Mouse (Mus musculus) CH12.LX (cell line): ENCODE data around the gene Atp5g2. TPM values are rescaled to one million over a fixed set of nuclear protein-coding genes. Genes with fewer than 3 reads are reported as not detected.

ENCODE experiments used
- DNase-seq: peaks from one replicate; pipeline ENCODE4 v3.0.0-alpha.2; 2013; ENCODE audit errors: extremely low read depth
- H3K27ac ChIP-seq: 2 replicates; pipeline ENCODE4 v1.5.1; 2012; ENCODE audit warnings: low read depth, mild to moderate bottlenecking, control low read depth, moderate library complexity; ENCODE audit not compliant: insufficient read depth
- H3K27me3 ChIP-seq: replicated peaks from 2 replicates; pipeline ENCODE3; 2012; ENCODE audit warnings: inconsistent platforms
- H3K36me3 ChIP-seq, 2 experiments: replicated peaks in 1 of 2; 2 replicates each; pipeline versions ENCODE3 to v1.6.1; 2012; ENCODE audit warnings: inconsistent platforms in 1 of 2, low read length in 1 of 2, mild to moderate bottlenecking in 1 of 2, mixed read lengths in 1 of 2, moderate library complexity in 1 of 2; ENCODE audit not compliant: control insufficient read depth in 1 of 2, insufficient read depth in 1 of 2
- H3K4me1 ChIP-seq, 2 experiments: 2 replicates each; pipeline ENCODE4 v1.6.1; 2012; ENCODE audit warnings: inconsistent platforms in 1 of 2, moderate library complexity in 1 of 2; ENCODE audit not compliant: insufficient read depth in 2 of 2, control insufficient read depth in 1 of 2
- H3K4me2 ChIP-seq: 2 replicates; pipeline ENCODE4 v1.6.1; 2012; ENCODE audit warnings: low read depth, mild to moderate bottlenecking, control low read depth; ENCODE audit not compliant: poor library complexity, insufficient read depth, severe bottlenecking
- H3K4me3 ChIP-seq, 3 experiments: fragments of 150-350 bp in 1 of 3; sonication (generic) in 1 of 3; replicated peaks in 1 of 3; 2 replicates each; pipeline versions ENCODE3 to v1.5.1; 2011 to 2012; ENCODE audit warnings: low read depth in 2 of 3, low read length in 2 of 3, mild to moderate bottlenecking in 2 of 3, moderate library complexity in 2 of 3, control low read depth in 1 of 3, improper control_type of control experiment in 1 of 3, inconsistent platforms in 1 of 3, mixed read lengths in 1 of 3; ENCODE audit not compliant: poor library complexity in 1 of 3
- H3K79me2 ChIP-seq: replicated peaks from 2 replicates; pipeline ENCODE4 v1.6.1; 2012; ENCODE audit warnings: mild to moderate bottlenecking, moderate library complexity; ENCODE audit not compliant: control insufficient read depth, poor library complexity, insufficient read depth, severe bottlenecking; ENCODE audit errors: extremely low read depth
- H3K9ac ChIP-seq: 2 replicates; pipeline ENCODE4 v1.6.1; 2012; ENCODE audit warnings: low read depth, mild to moderate bottlenecking, control low read depth, moderate library complexity; ENCODE audit not compliant: insufficient read depth
- H3K9me3 ChIP-seq: replicated peaks from 2 replicates; pipeline ENCODE3; 2012; ENCODE audit warnings: low read length, inconsistent platforms, mixed read lengths
- CTCF ChIP-seq, 2 experiments: IDR thresholded peaks in 1 of 2; conservative IDR thresholded peaks in 1 of 2; 2 replicates each; pipeline ENCODE4 v1.5.1; 2011 to 2012; ENCODE audit warnings: low read depth in 2 of 2, low read length in 2 of 2, improper control_type of control experiment in 1 of 2, inconsistent platforms in 1 of 2, mild to moderate bottlenecking in 1 of 2, moderate library complexity in 1 of 2
- EP300 ChIP-seq: IDR thresholded peaks from 2 replicates; pipeline ENCODE4 v1.6.1; 2011; ENCODE audit warnings: low read length, improper control_type of control experiment
- MAZ ChIP-seq: IDR thresholded peaks from 2 replicates; pipeline ENCODE4 v1.6.1; 2012; ENCODE audit warnings: low read depth, mild to moderate bottlenecking, inconsistent platforms, low read length, improper control_type of control experiment, moderate library complexity
- NRF1 ChIP-seq: IDR thresholded peaks from 2 replicates; pipeline ENCODE4 v1.6.1; 2014; ENCODE audit warnings: low read depth, mild to moderate bottlenecking, inconsistent platforms, low read length, improper control_type of control experiment, moderate library complexity
- RAD21 ChIP-seq: IDR thresholded peaks from 2 replicates; pipeline ENCODE4 v1.6.1; 2011; ENCODE audit warnings: low read depth, mild to moderate bottlenecking, low read length, improper control_type of control experiment, moderate library complexity
- TBP ChIP-seq: conservative IDR thresholded peaks from 2 replicates; pipeline ENCODE4 v1.6.1; 2011; ENCODE audit warnings: low read depth, low read length, improper control_type of control experiment
- USF1 ChIP-seq: IDR thresholded peaks from 2 replicates; pipeline ENCODE4 v1.6.1; 2014; ENCODE audit warnings: low read depth, mild to moderate bottlenecking, inconsistent platforms, low read length, improper control_type of control experiment
- ZKSCAN1 ChIP-seq: IDR thresholded peaks from 2 replicates; pipeline ENCODE4 v1.6.1; 2012; ENCODE audit warnings: low read depth, inconsistent platforms, low read length, improper control_type of control experiment, borderline replicate concordance
- dilution Hi-C: fragments of 300-500 bp; cut with MboI; formaldehyde crosslinking; loops from 2 replicates; pipeline ENCODE4 v1.14.3; 2020; ENCODE audit warnings: low sequenced_read_pairs; ENCODE audit not compliant: extremely low pct_unique_long_range_greater_than_20kb, extremely low pct_ligation_motif_present
- in situ Hi-C: fragments of 300-500 bp; cut with MboI; formaldehyde crosslinking; loops from 3 replicates; pipeline ENCODE4 v1.14.3; 2019; ENCODE audit warnings: low sequenced_read_pairs, low pct_ligation_motif_present, low pct_unique_long_range_greater_than_20kb, mixed read lengths
- polyA plus RNA-seq: library from polyadenylated mRNA; unstranded; fragments of >175 nt; gene quantifications from 2 replicates; pipeline ENCODE4 v1.2.1, GENCODE M21; 2012; ENCODE audit warnings: low read depth; ENCODE audit not compliant: insufficient read length
- total RNA-seq, 2 experiments: library from RNA; depleted of rRNA; stranded (reverse); fragments of 300-350 nt in 1 of 2; fragments of >200 nt in 1 of 2; gene quantifications; 2 replicates each; pipeline ENCODE4 v1.2.3; 2012 to 2014

Atp5g2 gene
- total and polyA plus RNA-seq, 3 experiments = 33.9 to 589 (median 281) TPM

- H3K9ac ChIP-seq = no peak overlapping the region
- dilution Hi-C loops = no loop called here
- no peaks in the 10 kb centered on the region for H3K27me3 ChIP-seq
- no peak overlapping the region for H3K27ac ChIP-seq
- H3K36me3 ChIP-seq = peaks cover 0 to 30% of the 10 kb centered on the region in 2 experiments
- no peak overlapping the region for H3K4me2 ChIP-seq
- H3K9me3 ChIP-seq = peaks cover 2% of the 10 kb centered on the region
- peaks cover 4% of the 10 kb centered on the region for H3K79me2 ChIP-seq
- in situ Hi-C loops = no loop called here
- TF ChIP-seq TBP = no peak
- H3K4me1 ChIP-seq = peaks cover 0 to 25% of the 10 kb centered on the region in 2 experiments; a peak in 2 of 4 replicates
- H3K4me3 ChIP-seq = no peak overlapping the region
- DNase-seq = no peak
These were observed 57.9 kb downstream of the Atp5g2 start for GRCm38 (mm10) chr15:102614224-102614623.

- H3K4me3 ChIP-seq = no peak overlapping the region
- no peak for DNase-seq
- H3K27ac ChIP-seq = no peak overlapping the region
- no peak overlapping the region for H3K4me2 ChIP-seq
- dilution Hi-C loops = no loop called here
- peaks cover 0 to 17% of the 10 kb centered on the region in 2 experiments; a peak in 2 of 4 replicates for H3K4me1 ChIP-seq
- no peaks in the 10 kb centered on the region for H3K27me3 ChIP-seq
- TF ChIP-seq EP300 (no peak), USF1 (no peak), CTCF (conservative IDR thresholded peaks at IDR 0.05 in 1 of 2, IDR thresholded peaks at IDR 0.05 in 1 of 2; ENCODE audit: low read depth in 2 of 2, low read length in 2 of 2) (peak in 1 of 2 experiments; percentile 49; a peak in 2 of 4 replicates), ZKSCAN1 (no peak), NRF1 (no peak), MAZ (no peak), RAD21 (peak; percentile 33)
- TF ChIP-seq, all 38 proteins: peak for 2
- H3K79me2 ChIP-seq = peaks cover 4% of the 10 kb centered on the region
- H3K36me3 ChIP-seq = peaks cover 0 to 25% of the 10 kb centered on the region in 2 experiments
- no peak overlapping the region for H3K9ac ChIP-seq
- H3K9me3 ChIP-seq = peaks cover 2% of the 10 kb centered on the region
- in situ Hi-C loops = no loop called here
These were observed 59.2 kb downstream of the Atp5g2 start for GRCm38 (mm10) chr15:102612966-102613365.

Other genes with a start within 250 kb of the Atp5g2 start
- not detected in 2 replicates for gene Amhr2, start 227.0 kb downstream of the Atp5g2 start, total RNA-seq (2012; rRNA removed)
- gene Amhr2, start 227.0 kb downstream of the Atp5g2 start, total RNA-seq (2014; rRNA removed) = not detected in 2 replicates
- not detected in 2 replicates for gene Amhr2, start 227.0 kb downstream of the Atp5g2 start, polyA plus RNA-seq
- 34.5 and 36.4 TPM in 2 replicates for gene Prr13, start 213.3 kb downstream of the Atp5g2 start, total RNA-seq (2012; rRNA removed)
- 26.1 and 32.2 TPM in 2 replicates for gene Prr13, start 213.3 kb downstream of the Atp5g2 start, total RNA-seq (2014; rRNA removed)
- 94.8 and 131 TPM in 2 replicates for gene Prr13, start 213.3 kb downstream of the Atp5g2 start, polyA plus RNA-seq
- gene Pcbp2, start 201.8 kb downstream of the Atp5g2 start, total RNA-seq (2012; rRNA removed) = 263 and 281 TPM in 2 replicates
- 308 and 379 TPM in 2 replicates for gene Pcbp2, start 201.8 kb downstream of the Atp5g2 start, total RNA-seq (2014; rRNA removed)
- gene Pcbp2, start 201.8 kb downstream of the Atp5g2 start, polyA plus RNA-seq = 1,350 and 1,545 TPM in 2 replicates
- gene Gm10337, start 168.6 kb downstream of the Atp5g2 start, total RNA-seq (2012; rRNA removed) = not detected in 2 replicates
- gene Gm10337, start 168.6 kb downstream of the Atp5g2 start, total RNA-seq (2014; rRNA removed) = not detected in 2 replicates
- not detected in 2 replicates for gene Gm10337, start 168.6 kb downstream of the Atp5g2 start, polyA plus RNA-seq
- 2.8 and 3.0 TPM in 2 replicates for gene Map3k12, start 155.3 kb downstream of the Atp5g2 start, total RNA-seq (2012; rRNA removed)
- 1.4 and 1.5 TPM in 2 replicates for gene Map3k12, start 155.3 kb downstream of the Atp5g2 start, total RNA-seq (2014; rRNA removed)
- 2.3 and 3.0 TPM in 2 replicates for gene Map3k12, start 155.3 kb downstream of the Atp5g2 start, polyA plus RNA-seq
- gene Tarbp2, start 154.2 kb downstream of the Atp5g2 start, total RNA-seq (2012; rRNA removed) = 75.6 and 95.5 TPM in 2 replicates
- gene Tarbp2, start 154.2 kb downstream of the Atp5g2 start, total RNA-seq (2014; rRNA removed) = 53.1 and 62.2 TPM in 2 replicates
- gene Tarbp2, start 154.2 kb downstream of the Atp5g2 start, polyA plus RNA-seq = 105 and 136 TPM in 2 replicates
- gene Npff, start 147.4 kb downstream of the Atp5g2 start, total RNA-seq (2012; rRNA removed) = 0.76 and 1.0 TPM in 2 replicates
- 0.82 and 1.1 TPM in 2 replicates for gene Npff, start 147.4 kb downstream of the Atp5g2 start, total RNA-seq (2014; rRNA removed)
- gene Npff, start 147.4 kb downstream of the Atp5g2 start, polyA plus RNA-seq = 2.1 and 2.7 TPM in 2 replicates
- not detected in 2 replicates for gene Gm28047, start 47.3 kb downstream of the Atp5g2 start, total RNA-seq (2012; rRNA removed)
- not detected in 2 replicates for gene Gm28047, start 47.3 kb downstream of the Atp5g2 start, total RNA-seq (2014; rRNA removed)
- not detected in 2 replicates for gene Gm28047, start 47.3 kb downstream of the Atp5g2 start, polyA plus RNA-seq
- 8.2 and 8.6 TPM in 2 replicates for gene Atf7, start 46.9 kb downstream of the Atp5g2 start, total RNA-seq (2012; rRNA removed)
- 4.3 and 6.7 TPM in 2 replicates for gene Atf7, start 46.9 kb downstream of the Atp5g2 start, total RNA-seq (2014; rRNA removed)
- gene Atf7, start 46.9 kb downstream of the Atp5g2 start, polyA plus RNA-seq = 30.7 and 31.9 TPM in 2 replicates
- gene Calcoco1, start 49.8 kb upstream of the Atp5g2 start, total RNA-seq (2012; rRNA removed) = 2.7 and 8.5 TPM in 2 replicates
- gene Calcoco1, start 49.8 kb upstream of the Atp5g2 start, total RNA-seq (2014; rRNA removed) = 3.6 and 4.5 TPM in 2 replicates
- 7.6 and 9.7 TPM in 2 replicates for gene Calcoco1, start 49.8 kb upstream of the Atp5g2 start, polyA plus RNA-seq
- not detected in 2 replicates for gene Hoxc13, start 248.8 kb upstream of the Atp5g2 start, total RNA-seq (2012; rRNA removed)
- not detected in 2 replicates for gene Hoxc13, start 248.8 kb upstream of the Atp5g2 start, total RNA-seq (2014; rRNA removed)
- gene Hoxc13, start 248.8 kb upstream of the Atp5g2 start, polyA plus RNA-seq = not detected in 2 replicates